Mouse (Mus musculus): ENCODE data around the gene Lysmd1.

GRCm38 (mm10) chr3:95106338-95107117, 27.4 kb upstream of the Lysmd1 start, which contains the start of gene Pip5k1a:
- no peak for TF ChIP-seq GATA1 (IDR thresholded peaks at IDR 0.05; ENCODE audit: borderline replicate concordance, low read length)
- TF ChIP-seq FLI1 (IDR thresholded peaks at IDR 0.05; ENCODE audit: low read length): no peak

Measured in megakaryocyte, embryonic 14.5 days (primary cell).